Mouse (Mus musculus): Measurements from ENCODE around the gene D430041D05Rik. TPM values are rescaled to one million over a fixed set of nuclear protein-coding genes. Genes with fewer than 3 reads are reported as not detected.

D430041D05Rik gene
- under 1 TPM; 0.12 to 0.24 TPM for total RNA-seq (2021)

- no peak for DNase-seq
- intact Hi-C loops (cut with DNase I), result no loop called here
Measured at GRCm38 (mm10) chr2:104410963-104411545, at the start of gene D430041D05Rik. D430041D05Rik (minus strand) TSS chr2:104411013.

GRCm38 (mm10) chr2:104460021-104460420 lies 49.2 kb upstream of the D430041D05Rik start:
- intact Hi-C loops (cut with DNase I), result no loop called here
- DNase-seq, result no peak

GRCm38 (mm10) chr2:104458569-104459332 lies 47.9 kb upstream of the D430041D05Rik start:
- no peak for DNase-seq
- intact Hi-C loops (cut with DNase I), result no loop called here

- DNase-seq, result no peak
- intact Hi-C loops (cut with DNase I), result no loop called here
Measured at GRCm38 (mm10) chr2:104457106-104457505, 46.3 kb upstream of the D430041D05Rik start.

GRCm38 (mm10) chr2:104450685-104451084 lies 39.9 kb upstream of the D430041D05Rik start:
- DNase-seq, result no peak
- intact Hi-C loops (cut with DNase I), result loop anchor here (2.0 kb wide), 1 partner anchor 18 kb away; no protein-coding TSS in a partner anchor

GRCm38 (mm10) chr2:104449191-104449590 lies 38.4 kb upstream of the D430041D05Rik start:
- DNase-seq, result no peak
- intact Hi-C loops (cut with DNase I), result loop anchor here (10.0 kb wide), 1 partner anchor 216 kb away; no protein-coding TSS in a partner anchor

- intact Hi-C loops (cut with DNase I), result loop anchor here (1.0 to 10.0 kb wide), 2 partner anchors 46 to 217 kb away; partner anchors contain the start of gene Hipk3
- DNase-seq, result peak in 1 of 2 experiments; percentile 50
Measured at GRCm38 (mm10) chr2:104448201-104448600, 37.4 kb upstream of the D430041D05Rik start.

GRCm38 (mm10) chr2:104446016-104446415 lies 35.2 kb upstream of the D430041D05Rik start:
- intact Hi-C loops (cut with DNase I), result loop anchor here (1.0 to 10.0 kb wide), 2 partner anchors 126 to 219 kb away; no protein-coding TSS in a partner anchor
- DNase-seq, result no peak

- intact Hi-C loops (cut with DNase I), result loop anchor here (1.0 to 10.0 kb wide), 2 partner anchors 141 to 220 kb away; no protein-coding TSS in a partner anchor
- peak; percentile 81 to 83 for DNase-seq
Measured at GRCm38 (mm10) chr2:104444776-104445175, 34.0 kb upstream of the D430041D05Rik start.

- DNase-seq, result no peak
- intact Hi-C loops (cut with DNase I), result loop anchor here (10.0 kb wide), 1 partner anchor 222 kb away; no protein-coding TSS in a partner anchor
Measured at GRCm38 (mm10) chr2:104442341-104442740, 31.5 kb upstream of the D430041D05Rik start.

GRCm38 (mm10) chr2:104436226-104436625 lies 25.4 kb upstream of the D430041D05Rik start:
- intact Hi-C loops (cut with DNase I), result no loop called here
- no peak for DNase-seq

GRCm38 (mm10) chr2:104431067-104431466 lies 20.3 kb upstream of the D430041D05Rik start:
- DNase-seq, result no peak
- intact Hi-C loops (cut with DNase I), result no loop called here

- no peak for DNase-seq
- intact Hi-C loops (cut with DNase I), result no loop called here
Measured at GRCm38 (mm10) chr2:104430566-104430965, 19.8 kb upstream of the D430041D05Rik start.

GRCm38 (mm10) chr2:104426112-104426511 lies 15.3 kb upstream of the D430041D05Rik start:
- intact Hi-C loops (cut with DNase I), result loop anchor here (10.0 kb wide), 1 partner anchor 391 kb away; no protein-coding TSS in a partner anchor
- no peak for DNase-seq

- intact Hi-C loops (cut with DNase I), result loop anchor here (1.0 to 10.0 kb wide), 2 partner anchors 288 to 387 kb away; no protein-coding TSS in a partner anchor
- DNase-seq, result peak in 1 of 2 experiments; percentile 40
Measured at GRCm38 (mm10) chr2:104422230-104422629, 11.4 kb upstream of the D430041D05Rik start.

- intact Hi-C loops (cut with DNase I), result loop anchor here (10.0 kb wide), 1 partner anchor 386 kb away; no protein-coding TSS in a partner anchor
- no peak for DNase-seq
Measured at GRCm38 (mm10) chr2:104420805-104421204, 10.0 kb upstream of the D430041D05Rik start.

GRCm38 (mm10) chr2:104419999-104420398 lies 9.2 kb upstream of the D430041D05Rik start:
- no peak for DNase-seq
- intact Hi-C loops (cut with DNase I), result loop anchor here (10.0 kb wide), 1 partner anchor 385 kb away; no protein-coding TSS in a partner anchor

- intact Hi-C loops (cut with DNase I), result no loop called here
- DNase-seq, result no peak
Measured at GRCm38 (mm10) chr2:104419411-104419810, 8.6 kb upstream of the D430041D05Rik start.

- intact Hi-C loops (cut with DNase I), result no loop called here
- no peak for DNase-seq
Measured at GRCm38 (mm10) chr2:104413011-104413410, 2.2 kb upstream of the D430041D05Rik start.

- intact Hi-C loops (cut with DNase I), result no loop called here
- no peak for DNase-seq
Measured at GRCm38 (mm10) chr2:104412496-104412895, 1.7 kb upstream of the D430041D05Rik start.

- intact Hi-C loops (cut with DNase I), result no loop called here
- no peak for DNase-seq
Measured at GRCm38 (mm10) chr2:104411806-104412205, 993 bp upstream of the D430041D05Rik start.

Measured in heart, postnatal 10 days (tissue).